17 mouse cellular contexts compared by ENCODE assay signal in genomic region chr8:104410628-104411273, GRCm38 (mm10). TPM values are rescaled to one million over a fixed set of nuclear protein-coding genes. Genes with fewer than 3 reads are reported as not detected.
DNase-seq lines count a peak whose midpoint lies in the region; ATAC-seq and TF ChIP-seq lines count a peak whose summit lies in the region.
"Had no signal": no experiment of that assay in that cellular context is flagged by ENCODE, and none has a peak within 500 bp of the region (broad histone marks: within the 10 kb centered on the region; RNA-seq: fewer than 3 reads in every experiment).

No protein-coding gene starts in this region.

- H3K27me3 ChIP-seq in hindbrain, embryonic 16.5 days (replicated peaks; ENCODE audit: control insufficient read depth, insufficient read depth, low read length) = no peaks in the 10 kb centered on the region
- H3K27me3 ChIP-seq in hindbrain, embryonic 13.5 days = no peaks in the 10 kb centered on the region
- no peaks in the 10 kb centered on the region for H3K27me3 ChIP-seq in myocyte (ENCODE audit: control insufficient read depth, insufficient read depth, insufficient read length)
- H3K27me3 ChIP-seq in kidney, embryonic 16.5 days (ENCODE audit: insufficient read depth, low read length) = no peaks in the 10 kb centered on the region
- H3K27me3 ChIP-seq: embryonic facial prominence, embryonic 12.5 days had no signal

- no peaks in the 10 kb centered on the region for H3K36me3 ChIP-seq in hindbrain, embryonic 16.5 days (ENCODE audit: control insufficient read depth, insufficient read depth, low read length)
- 0 out of 2 replicates have a peak, but pooled peaks cover 2% of the 10 kb centered on the region for H3K36me3 ChIP-seq in hindbrain, embryonic 13.5 days
- no peaks in the 10 kb centered on the region for H3K36me3 ChIP-seq in myocyte (ENCODE audit: control insufficient read depth, insufficient read depth)
- H3K36me3 ChIP-seq in kidney, embryonic 16.5 days (ENCODE audit: insufficient read depth, low read length) = no peaks in the 10 kb centered on the region
- H3K36me3 ChIP-seq: embryonic facial prominence, embryonic 12.5 days; liver, embryonic 12.5 days had no signal

- H3K4me2 ChIP-seq in hindbrain, embryonic 16.5 days (ENCODE audit: low read length) = no peak overlapping the region
- no peak overlapping the region for H3K4me2 ChIP-seq in hindbrain, embryonic 13.5 days
- H3K4me2 ChIP-seq in myocyte (ENCODE audit: low read depth) = peak overlapping the region; percentile 52
- no peak overlapping the region for H3K4me2 ChIP-seq in kidney, embryonic 16.5 days (replicated peaks; ENCODE audit: low read depth, low read length)
- H3K4me2 ChIP-seq: embryonic facial prominence, embryonic 12.5 days; liver, embryonic 12.5 days had no signal

- no peak for TF ChIP-seq POLR2A in myocyte (IDR thresholded peaks at IDR 0.05; ENCODE audit: insufficient read length, low read depth)

- no peak overlapping the region for H3K9ac ChIP-seq in hindbrain, embryonic 16.5 days (ENCODE audit: low read depth, low read length)
- no peak overlapping the region for H3K9ac ChIP-seq in hindbrain, embryonic 13.5 days
- no peak overlapping the region for H3K9ac ChIP-seq in kidney, embryonic 16.5 days (replicated peaks; ENCODE audit: low read length)
- H3K9ac ChIP-seq: embryonic facial prominence, embryonic 12.5 days; liver, embryonic 12.5 days had no signal

- no peaks in the 10 kb centered on the region for H3K9me3 ChIP-seq in hindbrain, embryonic 16.5 days (ENCODE audit: control insufficient read depth, low read length)
- no peaks in the 10 kb centered on the region for H3K9me3 ChIP-seq in hindbrain, embryonic 13.5 days
- H3K9me3 ChIP-seq in kidney, embryonic 16.5 days (ENCODE audit: low read length) = no peaks in the 10 kb centered on the region
- H3K9me3 ChIP-seq: embryonic facial prominence, embryonic 12.5 days; hindbrain, embryonic 10.5 days; liver, embryonic 12.5 days had no signal

- no peak overlapping the region; the same call in 1 of the 2 replicates for H3K27ac ChIP-seq in hindbrain, embryonic 16.5 days (ENCODE audit: low read depth, low read length)
- H3K27ac ChIP-seq in hindbrain, embryonic 13.5 days = no peak overlapping the region
- H3K27ac ChIP-seq in kidney, embryonic 16.5 days (ENCODE audit: low read length) = no peak overlapping the region
- H3K27ac ChIP-seq: embryonic facial prominence, embryonic 12.5 days; hindbrain, embryonic 10.5 days; liver, embryonic 12.5 days had no signal

- WGBS in hindbrain, embryonic 16.5 days = 49% methylated on average over 7 of the region's 7 CpGs
- 50% methylated on average over 7 of the region's 7 CpGs for WGBS in hindbrain, embryonic 13.5 days
- WGBS in kidney, embryonic 16.5 days = 58% methylated on average over 7 of the region's 7 CpGs

- H3K4me3 ChIP-seq in hindbrain, embryonic 16.5 days (ENCODE audit: low read length) = no peak overlapping the region
- no peak overlapping the region for H3K4me3 ChIP-seq in hindbrain, embryonic 13.5 days
- H3K4me3 ChIP-seq in myocyte = no peak overlapping the region
- H3K4me3 ChIP-seq in kidney, embryonic 16.5 days (ENCODE audit: low read length) = no peak overlapping the region
- H3K4me3 ChIP-seq: embryonic facial prominence, embryonic 12.5 days; hindbrain, embryonic 10.5 days; liver, embryonic 12.5 days; megakaryocyte, embryonic 14.5 days had no signal

- no peaks in the 10 kb centered on the region for H3K79me2 ChIP-seq in myocyte (ENCODE audit: control insufficient read depth, insufficient read depth)

- peak; percentile 45 for DNase-seq in retina, postnatal 1 day
- DNase-seq in retina, embryonic 14.5 days (ENCODE audit: low spot score) = no peak
- DNase-seq in Muller cell, postnatal 12 days (ENCODE audit: inconsistent ontology term) = peak; percentile 90
- DNase-seq in adrenal gland, postnatal 25 days = no peak
- DNase-seq: adrenal gland, postnatal 14 days; cerebellum, postnatal 14 days; kidney, postnatal 36 days had no signal

- no peak overlapping the region for H3ac ChIP-seq in myocyte (ENCODE audit: control insufficient read depth, insufficient read length)

- ATAC-seq in hindbrain, embryonic 16.5 days = 0 out of 2 replicates have a peak, but pooled peaks have one; percentile 10
- ATAC-seq in hindbrain, embryonic 13.5 days (ENCODE audit: low FRiP score) = no peak
- ATAC-seq in kidney, embryonic 16.5 days (ENCODE audit: low FRiP score, low TSS enrichment) = no peak
- ATAC-seq: CD4-positive, CD25-positive, alpha-beta regulatory T cell, adult 4 months; intestine, postnatal 0 days; liver, embryonic 12.5 days had no signal

- H3K4me1 ChIP-seq in hindbrain, embryonic 16.5 days (ENCODE audit: control insufficient read depth, insufficient read depth, low read depth, low read length) = no peaks in the 10 kb centered on the region
- no peaks in the 10 kb centered on the region for H3K4me1 ChIP-seq in hindbrain, embryonic 13.5 days (replicated peaks)
- peaks cover 11% of the 10 kb centered on the region for H3K4me1 ChIP-seq in kidney, embryonic 16.5 days (ENCODE audit: insufficient read depth, low read length)
- H3K4me1 ChIP-seq: embryonic facial prominence, embryonic 12.5 days; liver, embryonic 12.5 days had no signal

TF ChIP-seq in myocyte, 11 proteins besides CTCF, POLR2A, EP300 and RAD21:
- TF ChIP-seq POLR2AphosphoS2 (IDR thresholded peaks at IDR 0.05; ENCODE audit: insufficient read length, low read depth) = peak; percentile 23
- TF ChIP-seq REST (IDR thresholded peaks at IDR 0.05; ENCODE audit: insufficient read depth, insufficient read length) = no peak
- no peak for TF ChIP-seq TCF12 (IDR thresholded peaks at IDR 0.05; ENCODE audit: insufficient read depth, poor library complexity, severe bottlenecking)
- TF ChIP-seq USF1 (IDR thresholded peaks at IDR 0.05; ENCODE audit: low read depth) = no peak
- no peak for TF ChIP-seq TCF3 (IDR thresholded peaks at IDR 0.05; ENCODE audit: insufficient read length, low read depth)
- no peak for TF ChIP-seq CEBPB (IDR thresholded peaks at IDR 0.05; ENCODE audit: insufficient read depth, poor library complexity, severe bottlenecking)
- no peak for TF ChIP-seq SRF (IDR thresholded peaks at IDR 0.05; ENCODE audit: control insufficient read depth, insufficient read length, low read depth)
- no peak for TF ChIP-seq MYOG (IDR thresholded peaks at IDR 0.05; ENCODE audit: control insufficient read depth in 1 of 3, insufficient read depth in 1 of 3, insufficient read length in 2 of 3, low read depth in 2 of 3)
- TF ChIP-seq MAX (IDR thresholded peaks at IDR 0.05; ENCODE audit: low read depth) = no peak
- TF ChIP-seq E2F4 (IDR thresholded peaks at IDR 0.05; ENCODE audit: insufficient read depth) = no peak
- TF ChIP-seq MYOD1 (IDR thresholded peaks at IDR 0.05; ENCODE audit: control insufficient read depth in 1 of 3, insufficient read length in 2 of 3, low read depth in 2 of 3) = peak in 1 of 3 experiments; percentile 8

RNA-seq across cellular contexts. Expression of gene Cmtm4, which starts 15.1 kb away (rescaled TPM):
- polyA plus RNA-seq in hindbrain, embryonic 16.5 days (2015; fragmentation: Nextera tagmentation; extraction: Ambion mirVana) = 3.0 TPM in 2 replicates
- 2.1 and 2.3 TPM in 2 replicates for polyA plus RNA-seq in hindbrain, embryonic 13.5 days (2015; fragmentation: Nextera tagmentation; extraction: Ambion mirVana)
- 5.5 TPM for polyA plus RNA-seq in myocyte (2012; fragmentation: generic; extraction: Trizol)
- 3.4 and 3.6 TPM in 2 replicates for polyA plus RNA-seq in kidney, embryonic 16.5 days (2015; fragmentation: Nextera tagmentation; extraction: Ambion mirVana)
- total RNA-seq in adrenal gland, postnatal 25 days (2021) = 44.4 and 46.0 TPM in 2 replicates

RNA-seq across cellular contexts. Expression of gene Dync1li2, which starts 32.1 kb away (rescaled TPM):
- polyA plus RNA-seq in hindbrain, embryonic 16.5 days (2015; fragmentation: Nextera tagmentation; extraction: Ambion mirVana) = 97.9 and 112 TPM in 2 replicates
- 115 and 120 TPM in 2 replicates for polyA plus RNA-seq in hindbrain, embryonic 13.5 days (2015; fragmentation: Nextera tagmentation; extraction: Ambion mirVana)
- 45.0 TPM for polyA plus RNA-seq in myocyte (2012; fragmentation: generic; extraction: Trizol)
- polyA plus RNA-seq in kidney, embryonic 16.5 days (2015; fragmentation: Nextera tagmentation; extraction: Ambion mirVana) = 59.0 and 62.7 TPM in 2 replicates
- total RNA-seq in adrenal gland, postnatal 25 days (2021) = 138 and 198 TPM in 2 replicates

Comparison
In these comparisons a context has a peak if more than half of its experiments do, and no peak if none do; other contexts are left out.
1. DNase-seq: peak in retina, postnatal 1 day (single experiment) and Muller cell, postnatal 12 days (single experiment); none in retina, embryonic 14.5 days (single experiment) and adrenal gland, postnatal 25 days (single experiment).